Mouse (Mus musculus): ENCODE results near the gene Apba1. TPM values are rescaled to one million over a fixed set of nuclear protein-coding genes. Genes with fewer than 3 reads are reported as not detected.
A peak's percentile ranks its signal among the peaks of the same experiment; 100 is the strongest.

Apba1 gene
- total RNA-seq, 2 experiments from 2014 or later = 116 to 124 TPM

DNA sequence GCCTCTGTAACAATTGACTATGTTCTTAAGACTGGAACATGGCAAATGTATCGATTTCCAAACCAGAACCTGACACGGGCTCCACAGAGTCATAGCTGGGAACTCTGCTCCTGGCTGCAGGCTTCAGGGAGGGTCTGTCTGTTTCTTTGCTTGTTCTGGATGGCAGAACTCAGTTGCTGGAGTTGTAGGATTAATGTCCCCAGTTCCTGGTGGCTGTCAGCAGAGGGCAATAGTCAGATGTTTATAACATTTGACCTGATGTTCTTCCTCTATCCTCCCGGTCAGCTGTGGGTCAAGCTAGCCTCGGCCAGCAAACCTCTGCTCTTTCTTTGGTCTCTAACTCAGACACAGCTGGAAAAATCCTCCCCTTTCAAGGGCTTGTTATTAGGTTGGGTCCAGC is 104.0 kb downstream of the Apba1 start:
- intact Hi-C loops (cut with DNase I) = loop anchor here (5.0 kb wide), 2 partner anchors 105 to 410 kb away; partner anchors contain the start of gene Apba1
- DNase-seq (ENCODE audit: low spot score in 2 of 2) = no peak

DNA sequence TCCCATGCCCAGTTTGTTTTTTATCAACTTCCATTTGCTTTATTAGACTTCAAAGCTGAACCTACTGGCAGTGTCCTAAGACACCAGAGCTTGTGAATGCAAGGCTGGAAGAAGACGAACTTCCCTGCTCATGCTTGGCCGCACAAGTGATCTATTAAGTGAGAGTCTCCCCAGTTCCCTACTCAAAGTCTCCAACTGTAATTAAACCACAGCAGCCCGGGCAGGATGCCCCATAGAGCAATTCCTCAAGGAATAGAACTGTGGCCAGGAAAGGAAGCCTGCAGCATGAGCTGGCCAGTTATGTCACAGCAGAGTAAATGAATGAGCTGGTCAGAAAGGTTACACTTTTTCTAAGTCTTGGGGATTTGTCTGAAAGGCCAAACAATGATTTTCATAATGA is 105.3 kb downstream of the Apba1 start:
- intact Hi-C loops (cut with DNase I) = loop anchor here (5.0 kb wide), 2 partner anchors 107 to 408 kb away; partner anchors contain the start of gene Apba1
- DNase-seq (ENCODE audit: low spot score in 2 of 2) = peak in 1 of 2 experiments; percentile 45

DNA sequence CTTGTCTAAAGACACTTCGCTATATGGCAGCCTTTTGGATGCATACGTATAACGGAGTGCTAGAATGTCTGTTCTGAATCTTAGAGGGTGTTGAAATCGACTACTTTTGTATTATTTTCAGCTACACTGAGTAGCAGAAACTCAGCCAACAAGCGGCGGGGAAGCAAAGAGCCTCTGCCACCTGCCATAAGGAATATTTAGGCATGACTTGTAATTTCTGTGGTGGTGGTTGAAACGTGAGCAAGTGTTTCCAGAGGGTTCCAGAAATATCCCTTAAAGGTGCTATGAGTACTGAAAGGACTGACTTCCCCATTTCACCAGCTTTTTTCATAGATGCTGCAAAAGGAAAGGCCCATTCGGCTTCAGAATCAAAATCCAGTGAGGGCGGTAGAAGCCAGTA is 107.4 kb downstream of the Apba1 start:
- DNase-seq (ENCODE audit: low spot score in 2 of 2) = peak; percentile 51 to 88
- intact Hi-C loops (cut with DNase I) = loop anchor here (5.0 kb wide), 1 partner anchor 56 kb away; no protein-coding TSS in a partner anchor

DNA sequence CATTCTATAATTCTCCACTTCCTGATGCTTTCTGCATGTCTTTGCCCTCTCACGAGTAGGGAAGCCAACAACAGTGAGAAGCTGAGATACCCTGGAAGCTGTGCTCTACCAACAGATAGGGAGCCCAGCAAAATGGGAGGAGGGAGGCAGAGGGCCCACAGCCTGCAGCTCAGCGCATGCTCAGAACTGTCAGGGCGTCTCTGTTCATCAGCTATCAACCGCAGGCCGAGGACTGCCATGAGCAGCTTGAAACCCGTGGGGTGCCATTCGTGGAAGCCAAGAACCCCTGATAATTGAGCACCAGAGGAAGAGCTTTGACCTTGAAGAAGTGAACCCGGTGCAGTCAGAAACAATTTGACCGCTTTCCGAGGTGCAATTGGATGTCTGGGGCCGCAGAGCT is 108.4 kb downstream of the Apba1 start:
- intact Hi-C loops (cut with DNase I) = loop anchor here (5.0 kb wide), 1 partner anchor 55 kb away; no protein-coding TSS in a partner anchor
- DNase-seq (ENCODE audit: low spot score in 2 of 2) = peak in 1 of 2 experiments; percentile 49

DNA sequence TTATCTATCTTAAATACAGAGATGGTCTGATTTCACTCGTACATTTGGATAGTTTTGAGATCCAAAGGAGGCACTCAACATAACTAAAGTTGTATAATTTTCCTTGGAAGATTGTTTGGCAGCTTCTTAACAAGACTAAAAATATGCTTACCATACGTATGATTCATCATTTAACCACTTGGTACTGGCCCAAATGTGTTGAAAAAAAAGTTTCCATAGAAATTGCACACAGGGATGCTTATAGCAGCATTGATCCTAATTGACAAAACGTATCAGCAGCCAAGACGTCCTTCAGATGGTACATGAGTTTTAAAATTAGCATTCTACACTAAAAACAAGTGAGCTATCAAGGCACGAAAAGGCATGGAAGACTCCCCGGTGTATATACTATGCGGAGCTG is 108.9 kb downstream of the Apba1 start:
- intact Hi-C loops (cut with DNase I) = loop anchor here (5.0 kb wide), 1 partner anchor 55 kb away; no protein-coding TSS in a partner anchor
- DNase-seq (ENCODE audit: low spot score in 2 of 2) = peak in 1 of 2 experiments; percentile 87

DNA sequence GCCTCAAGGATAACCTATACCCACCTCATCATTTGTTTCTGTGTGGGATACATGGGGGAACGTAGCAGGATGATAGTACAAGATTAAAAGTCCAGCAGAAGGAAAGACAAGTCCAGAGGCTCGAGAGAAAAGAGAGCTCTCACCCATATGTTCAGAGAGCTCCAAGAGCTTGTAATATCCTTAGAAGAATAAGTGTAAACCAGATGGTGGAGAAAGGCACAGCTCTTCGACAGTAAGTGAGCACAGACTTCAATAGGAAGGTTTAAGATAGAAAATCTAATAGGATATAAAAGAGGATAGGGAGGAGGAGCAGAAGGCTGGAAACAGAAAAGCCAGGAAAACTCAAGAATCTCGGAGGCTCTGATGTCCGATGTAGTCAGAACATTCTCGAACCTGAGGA is 115.8 kb downstream of the Apba1 start:
- intact Hi-C loops (cut with DNase I) = no loop called here
- peak in 1 of 2 experiments; percentile 35 for DNase-seq (ENCODE audit: low spot score in 2 of 2)

DNA sequence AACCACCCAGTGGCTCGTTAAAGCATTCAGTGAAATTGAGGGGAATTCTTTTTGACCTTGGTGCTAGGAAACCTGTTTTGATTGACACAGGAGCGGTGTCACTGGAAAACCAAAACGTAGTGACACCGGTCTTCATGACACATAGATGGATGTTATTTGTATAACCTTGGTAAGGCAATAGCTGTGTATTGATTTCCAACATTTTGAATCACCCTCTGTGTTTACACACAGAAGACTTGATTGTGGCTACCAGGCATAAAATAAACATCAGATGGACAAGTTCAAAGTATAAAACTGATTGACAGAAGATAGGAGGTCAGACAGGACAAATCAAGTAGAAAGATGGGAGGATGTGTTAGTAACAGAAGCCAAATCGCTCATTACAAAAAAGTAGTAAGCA is 117.1 kb downstream of the Apba1 start:
- intact Hi-C loops (cut with DNase I) = no loop called here
- DNase-seq (ENCODE audit: low spot score in 2 of 2) = no peak

DNA sequence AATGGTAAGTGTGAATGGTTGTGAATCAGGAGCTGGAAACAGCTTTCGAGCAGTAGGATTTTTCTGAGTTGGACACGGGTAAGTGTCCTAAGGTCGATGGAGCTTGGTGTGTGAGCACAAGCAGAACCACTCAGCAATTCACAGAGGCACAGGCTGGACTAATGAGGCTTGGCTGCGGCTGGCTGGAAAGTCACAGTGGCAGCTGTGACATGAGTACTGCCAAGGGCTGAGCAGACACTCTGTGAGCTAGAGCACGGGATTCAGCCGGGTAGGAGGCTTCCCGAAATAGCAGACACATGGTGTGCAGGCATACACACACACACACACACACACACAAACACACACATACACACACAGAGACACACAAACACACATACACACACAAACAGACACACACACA is 121.2 kb downstream of the Apba1 start:
- DNase-seq (ENCODE audit: low spot score in 2 of 2) = peak in 1 of 2 experiments; percentile 73
- intact Hi-C loops (cut with DNase I) = no loop called here

DNA sequence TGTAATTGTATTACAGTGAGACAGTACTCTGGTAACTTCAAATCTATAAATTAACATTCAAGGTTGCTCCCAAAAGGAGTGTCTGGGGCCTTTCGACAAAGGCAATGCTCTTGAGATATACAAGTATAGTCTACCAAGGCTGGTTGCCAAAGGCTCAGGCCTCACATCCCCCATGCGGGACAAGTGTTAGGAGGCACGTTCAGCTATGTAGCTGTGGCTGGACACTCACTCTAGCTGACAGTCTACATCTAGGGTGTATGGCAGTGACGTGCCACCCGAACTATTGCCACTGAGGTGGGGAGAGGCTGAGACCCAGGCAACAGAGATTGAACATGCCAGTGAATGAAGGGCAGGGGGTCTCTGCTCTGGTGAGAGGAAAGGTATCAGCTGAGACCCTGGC is 127.5 kb downstream of the Apba1 start:
- intact Hi-C loops (cut with DNase I) = no loop called here
- DNase-seq (ENCODE audit: low spot score in 2 of 2) = no peak

DNA sequence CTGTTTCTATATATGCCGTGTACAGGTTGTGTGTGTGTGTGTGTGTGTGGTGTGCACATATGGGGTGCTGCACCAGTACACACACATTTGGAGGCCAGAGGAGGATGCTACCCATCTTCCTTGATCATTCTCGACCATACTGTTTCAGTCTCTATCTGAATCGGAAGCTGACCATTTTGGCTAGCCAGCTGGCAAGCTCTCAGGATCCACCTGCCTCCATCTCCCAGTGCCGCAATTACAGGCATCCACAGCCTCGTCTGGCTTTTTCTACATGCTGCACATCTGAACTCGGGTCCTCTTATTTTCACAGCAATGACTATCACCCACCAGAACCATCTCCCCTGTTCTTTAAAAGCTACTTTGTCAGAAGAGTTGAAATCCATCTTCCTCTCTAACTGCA is 132.7 kb downstream of the Apba1 start:
- intact Hi-C loops (cut with DNase I) = no loop called here
- DNase-seq (ENCODE audit: low spot score in 2 of 2) = no peak

DNA sequence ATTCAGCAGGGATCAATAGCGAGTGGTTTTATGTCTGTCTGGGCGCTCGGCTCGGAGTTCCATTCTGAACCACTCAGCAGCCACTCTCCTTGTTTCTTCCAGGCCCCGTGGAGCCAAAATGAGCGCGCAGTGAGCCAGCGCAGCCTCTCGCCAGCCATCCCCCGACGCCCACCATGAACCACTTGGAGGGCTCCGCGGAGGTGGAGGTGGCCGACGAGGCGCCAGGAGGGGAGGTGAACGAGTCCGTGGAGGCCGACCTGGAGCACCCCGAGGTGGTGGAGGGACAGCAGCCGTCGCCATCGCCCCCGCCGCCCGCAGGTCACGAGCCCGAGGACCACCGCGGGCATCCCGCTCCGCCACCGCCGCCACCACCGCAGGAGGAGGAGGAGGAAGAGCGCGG is 133.9 kb downstream of the Apba1 start:
- intact Hi-C loops (cut with DNase I) = no loop called here
- peak in 1 of 2 experiments; percentile 53 for DNase-seq (ENCODE audit: low spot score in 2 of 2)

DNA sequence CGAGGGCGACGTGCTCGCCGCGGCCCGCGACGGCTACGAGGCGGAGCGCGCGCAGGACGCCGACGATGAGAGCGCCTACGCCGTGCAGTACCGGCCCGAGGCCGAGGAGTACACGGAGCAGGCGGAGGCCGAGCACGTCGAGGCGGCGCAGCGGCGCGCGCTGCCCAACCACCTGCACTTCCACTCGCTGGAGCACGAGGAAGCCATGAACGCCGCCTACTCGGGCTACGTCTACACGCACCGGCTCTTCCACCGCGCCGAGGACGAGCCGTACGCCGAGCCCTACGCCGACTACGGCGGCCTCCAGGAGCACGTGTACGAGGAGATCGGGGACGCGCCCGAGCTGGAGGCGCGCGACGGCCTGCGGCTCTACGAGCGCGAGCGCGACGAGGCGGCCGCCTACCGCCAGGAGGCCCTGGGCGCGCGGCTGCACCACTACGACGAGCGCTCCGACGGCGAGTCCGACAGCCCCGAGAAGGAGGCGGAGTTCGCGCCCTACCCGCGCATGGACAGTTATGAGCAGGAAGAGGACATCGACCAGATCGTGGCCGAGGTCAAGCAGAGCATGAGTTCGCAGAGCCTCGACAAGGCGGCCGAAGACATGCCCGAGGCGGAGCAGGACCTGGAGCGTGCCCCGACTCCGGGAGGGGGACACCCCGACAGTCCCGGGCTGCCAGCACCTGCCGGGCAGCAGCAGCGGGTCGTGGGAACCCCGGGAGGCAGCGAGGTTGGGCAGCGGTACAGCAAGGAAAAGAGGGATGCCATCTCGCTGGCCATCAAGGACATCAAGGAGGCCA is 134.6 kb downstream of the Apba1 start:
- intact Hi-C loops (cut with DNase I) = no loop called here
- peak; percentile 66 to 67 for DNase-seq (ENCODE audit: low spot score in 2 of 2)

DNA sequence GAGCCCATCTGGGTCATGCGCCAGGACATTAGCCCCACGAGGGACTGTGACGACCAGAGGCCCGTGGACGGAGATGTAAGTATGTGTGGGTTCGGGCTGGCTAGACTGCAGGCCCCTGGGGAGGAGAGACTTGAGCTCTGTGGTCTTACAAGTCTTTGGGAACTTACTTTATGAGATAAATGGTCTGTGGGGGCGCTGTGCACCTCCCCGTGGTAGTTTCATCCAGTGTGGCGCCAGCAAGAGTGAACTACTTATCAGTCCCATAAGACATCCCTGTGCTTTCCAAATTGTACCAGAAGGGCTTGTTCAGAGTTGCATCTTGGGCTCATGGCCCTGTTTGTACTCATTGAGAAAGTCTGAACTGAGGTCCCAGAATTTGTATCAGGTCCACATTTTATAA is 135.3 kb downstream of the Apba1 start:
- intact Hi-C loops (cut with DNase I) = no loop called here

DNA sequence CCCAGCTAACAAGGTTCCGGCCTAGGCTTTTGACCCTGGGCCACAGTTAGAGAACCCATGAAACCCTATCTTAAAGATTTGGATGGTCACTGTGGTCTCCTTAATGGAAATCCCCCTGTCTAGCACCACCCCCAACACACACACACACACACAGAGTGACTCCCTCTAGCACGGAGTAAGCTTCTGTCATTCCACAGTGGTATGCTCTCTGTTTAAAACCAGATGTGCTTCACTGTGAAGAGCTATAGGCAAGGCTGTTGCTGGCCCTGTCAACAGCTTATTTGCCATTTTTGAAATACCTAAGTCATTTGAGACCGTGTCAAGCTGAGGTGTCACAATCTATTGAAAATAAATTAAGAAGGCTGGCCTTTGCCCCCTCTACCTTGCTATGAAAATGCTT is 136.1 kb downstream of the Apba1 start:
- DNase-seq (ENCODE audit: low spot score in 2 of 2) = no peak
- intact Hi-C loops (cut with DNase I) = no loop called here

More for the DNA sequence above, 135.3 kb downstream of the Apba1 start:
- no peak for DNase-seq (ENCODE audit: low spot score in 2 of 2)

DNA sequence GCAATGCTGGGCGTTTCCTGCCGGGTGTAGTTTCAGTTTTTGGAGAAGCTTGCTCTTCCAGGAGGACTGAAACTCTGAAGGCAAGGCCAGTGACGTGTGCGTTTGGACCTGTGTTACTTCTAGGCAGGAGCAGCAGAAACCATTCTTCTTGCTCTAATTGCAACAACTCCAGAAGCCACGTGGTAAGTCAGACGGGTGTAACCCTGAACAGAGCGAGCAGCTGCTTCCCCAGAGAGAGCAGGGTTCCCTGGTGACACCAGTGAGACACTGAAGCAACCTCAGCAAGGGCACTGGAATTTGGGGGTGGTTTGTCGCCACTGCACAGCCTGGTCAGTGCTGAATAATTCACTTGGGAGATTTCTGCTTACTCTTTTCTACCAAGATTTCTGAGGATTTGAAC is 138.2 kb downstream of the Apba1 start:
- no peak for DNase-seq (ENCODE audit: low spot score in 2 of 2)
- intact Hi-C loops (cut with DNase I) = no loop called here

DNA sequence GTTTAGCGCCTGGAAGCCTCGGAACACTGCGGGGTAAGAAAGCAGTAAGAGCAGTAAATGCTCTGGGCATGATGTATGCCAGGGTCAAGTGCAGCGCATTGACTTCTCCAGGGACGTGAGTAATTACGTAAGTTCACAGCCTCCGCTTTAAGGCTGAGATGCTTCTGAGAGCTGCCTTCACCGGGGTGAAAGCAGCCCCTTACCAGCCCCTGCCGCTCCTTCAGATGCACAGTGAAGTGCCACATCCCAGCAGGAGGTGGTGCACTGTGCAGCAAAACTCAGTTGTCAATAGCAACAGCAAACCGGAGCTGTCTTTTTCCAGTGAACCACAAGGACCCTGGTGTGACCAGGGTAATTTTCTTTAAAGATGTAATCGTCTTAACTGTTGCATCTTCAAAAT is 139.8 kb downstream of the Apba1 start:
- intact Hi-C loops (cut with DNase I) = no loop called here
- DNase-seq (ENCODE audit: low spot score in 2 of 2) = no peak

DNA sequence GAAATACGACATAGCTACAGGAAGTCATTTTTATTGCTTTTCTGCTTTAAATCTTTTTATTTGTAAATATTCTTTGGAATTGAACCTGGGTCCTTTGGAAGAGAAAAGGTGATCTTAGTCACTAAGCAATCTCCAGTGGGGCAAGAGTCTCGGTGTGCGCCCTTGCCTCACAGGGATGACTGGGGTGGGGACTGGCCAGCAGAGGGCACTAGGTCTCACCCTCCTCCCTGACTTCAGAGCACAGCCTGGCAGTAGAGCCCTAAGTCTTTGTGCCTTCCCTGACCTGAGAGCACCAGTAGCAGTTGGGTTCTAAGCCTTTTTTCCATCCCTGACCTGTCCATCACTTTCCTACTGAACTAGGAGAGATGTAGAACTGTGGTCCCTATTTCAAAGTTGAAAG is 142.5 kb downstream of the Apba1 start:
- intact Hi-C loops (cut with DNase I) = loop anchor here (1.0 kb wide), 1 partner anchor 58 kb away; no protein-coding TSS in a partner anchor
- DNase-seq (ENCODE audit: low spot score in 2 of 2) = no peak

DNA sequence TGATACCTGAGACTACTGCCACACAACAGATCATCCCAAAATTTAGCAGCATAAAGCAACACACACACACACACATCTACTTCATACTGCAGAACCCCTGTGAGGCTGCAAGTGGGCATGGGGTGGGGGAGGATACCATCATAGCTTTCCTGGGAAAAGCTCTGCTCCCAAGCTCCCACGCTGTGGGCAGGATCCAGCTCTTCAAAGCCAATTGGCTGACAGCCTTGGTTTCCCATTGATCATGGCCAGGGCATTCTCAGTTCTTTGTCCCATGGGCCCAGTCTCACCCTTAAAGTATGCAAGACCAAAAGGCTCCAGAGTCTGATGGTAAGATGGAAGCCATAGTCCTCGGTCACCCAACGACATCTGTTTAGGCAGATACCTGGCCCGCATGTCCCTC is 143.1 kb downstream of the Apba1 start:
- intact Hi-C loops (cut with DNase I) = loop anchor here (1.0 kb wide), 1 partner anchor 58 kb away; no protein-coding TSS in a partner anchor
- DNase-seq (ENCODE audit: low spot score in 2 of 2) = peak in 1 of 2 experiments; percentile 47

DNA sequence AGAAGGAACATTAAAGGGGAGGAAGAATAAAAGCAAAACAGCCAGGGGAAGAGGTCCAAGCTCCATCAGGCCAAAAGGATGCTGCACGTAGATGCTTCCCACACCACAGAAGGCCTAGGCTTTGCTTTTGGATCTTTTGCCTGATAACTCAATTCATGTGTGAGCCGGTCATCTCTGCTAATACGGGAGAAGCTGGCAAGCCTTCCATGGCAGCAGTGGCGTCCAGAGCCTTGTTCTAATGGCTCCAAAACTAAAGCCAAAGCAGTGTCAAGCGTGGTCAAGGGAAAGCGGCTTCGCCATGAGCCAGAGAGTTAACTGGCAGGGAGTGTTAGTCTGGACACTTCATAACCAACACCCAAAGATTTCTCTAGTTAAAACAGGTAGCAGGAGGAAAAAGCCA is 144.4 kb downstream of the Apba1 start:
- DNase-seq (ENCODE audit: low spot score in 2 of 2) = no peak
- intact Hi-C loops (cut with DNase I) = no loop called here

DNA sequence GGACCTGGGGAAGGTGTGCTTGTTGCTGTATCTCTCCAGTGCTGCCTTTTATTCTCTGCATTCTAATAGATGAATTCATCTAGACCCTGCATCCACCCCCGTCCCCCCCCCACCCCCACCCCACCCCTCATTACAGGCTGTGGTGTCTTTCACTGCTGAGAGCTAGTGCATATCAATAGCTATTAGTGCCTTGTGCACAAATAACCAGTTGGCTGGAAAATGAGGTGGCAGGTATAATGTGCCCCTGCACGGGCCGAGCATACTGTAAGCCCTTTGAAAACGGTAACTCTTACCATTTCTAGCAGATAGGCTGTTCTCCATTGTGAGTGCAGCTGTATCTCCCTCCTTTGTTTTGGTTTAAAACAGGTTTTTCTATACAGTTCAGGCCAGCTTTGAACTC is 146.2 kb downstream of the Apba1 start:
- no peak for DNase-seq (ENCODE audit: low spot score in 2 of 2)
- intact Hi-C loops (cut with DNase I) = no loop called here

DNA sequence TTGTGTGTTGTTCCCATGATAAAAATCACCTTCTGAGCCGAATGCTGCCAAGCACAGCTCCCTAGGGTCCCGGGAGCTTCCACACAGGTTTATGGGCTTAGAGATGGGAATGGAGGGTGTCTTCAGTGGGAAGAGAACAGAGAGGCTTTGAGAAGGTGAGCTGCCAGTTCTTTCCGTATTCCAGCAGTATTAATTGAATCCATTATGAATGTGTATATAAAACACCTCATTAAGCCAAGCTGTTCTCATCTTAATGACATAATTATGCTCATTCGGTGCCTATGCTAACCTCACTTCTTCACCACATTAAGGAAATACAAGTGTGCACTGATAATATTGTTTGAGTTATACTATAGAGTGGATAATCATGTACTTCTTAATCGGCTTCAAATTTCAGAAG is 147.1 kb downstream of the Apba1 start:
- intact Hi-C loops (cut with DNase I) = no loop called here

More for the DNA sequence above, 147.1 kb downstream of the Apba1 start:
- no peak for DNase-seq (ENCODE audit: low spot score in 2 of 2)

Measured in left cerebral cortex, postnatal 25 days (tissue).